Mouse (Mus musculus) CH12.LX (cell line): ENCODE measurements around the gene 1700088E04Rik. TPM values are rescaled to one million over a fixed set of nuclear protein-coding genes. Genes with fewer than 3 reads are reported as not detected.

Experiments
- DNase-seq: peaks from one replicate; pipeline ENCODE4 v3.0.0-alpha.2; 2013; ENCODE audit errors: extremely low read depth
- H3K27ac ChIP-seq: 2 replicates; pipeline ENCODE4 v1.5.1; 2012; ENCODE audit warnings: low read depth, mild to moderate bottlenecking, control low read depth, moderate library complexity; ENCODE audit not compliant: insufficient read depth
- H3K27me3 ChIP-seq: replicated peaks from 2 replicates; pipeline ENCODE3; 2012; ENCODE audit warnings: inconsistent platforms
- H3K36me3 ChIP-seq, 2 experiments: replicated peaks in 1 of 2; 2 replicates each; pipeline versions ENCODE3 to v1.6.1; 2012; ENCODE audit warnings: inconsistent platforms in 1 of 2, low read length in 1 of 2, mild to moderate bottlenecking in 1 of 2, mixed read lengths in 1 of 2, moderate library complexity in 1 of 2; ENCODE audit not compliant: control insufficient read depth in 1 of 2, insufficient read depth in 1 of 2
- H3K4me1 ChIP-seq, 2 experiments: 2 replicates each; pipeline ENCODE4 v1.6.1; 2012; ENCODE audit warnings: inconsistent platforms in 1 of 2, moderate library complexity in 1 of 2; ENCODE audit not compliant: insufficient read depth in 2 of 2, control insufficient read depth in 1 of 2
- H3K4me2 ChIP-seq: 2 replicates; pipeline ENCODE4 v1.6.1; 2012; ENCODE audit warnings: low read depth, mild to moderate bottlenecking, control low read depth; ENCODE audit not compliant: poor library complexity, insufficient read depth, severe bottlenecking
- H3K4me3 ChIP-seq, 3 experiments: fragments of 150-350 bp in 1 of 3; sonication (generic) in 1 of 3; replicated peaks in 1 of 3; 2 replicates each; pipeline versions ENCODE3 to v1.5.1; 2011 to 2012; ENCODE audit warnings: low read depth in 2 of 3, low read length in 2 of 3, mild to moderate bottlenecking in 2 of 3, moderate library complexity in 2 of 3, control low read depth in 1 of 3, improper control_type of control experiment in 1 of 3, inconsistent platforms in 1 of 3, mixed read lengths in 1 of 3; ENCODE audit not compliant: poor library complexity in 1 of 3
- H3K79me2 ChIP-seq: replicated peaks from 2 replicates; pipeline ENCODE4 v1.6.1; 2012; ENCODE audit warnings: mild to moderate bottlenecking, moderate library complexity; ENCODE audit not compliant: control insufficient read depth, poor library complexity, insufficient read depth, severe bottlenecking; ENCODE audit errors: extremely low read depth
- H3K9ac ChIP-seq: 2 replicates; pipeline ENCODE4 v1.6.1; 2012; ENCODE audit warnings: low read depth, mild to moderate bottlenecking, control low read depth, moderate library complexity; ENCODE audit not compliant: insufficient read depth
- H3K9me3 ChIP-seq: replicated peaks from 2 replicates; pipeline ENCODE3; 2012; ENCODE audit warnings: low read length, inconsistent platforms, mixed read lengths
- CHD2 ChIP-seq: IDR thresholded peaks from 2 replicates; pipeline ENCODE4 v1.6.1; 2011; ENCODE audit warnings: low read length, improper control_type of control experiment
- CTCF ChIP-seq, 2 experiments: IDR thresholded peaks in 1 of 2; conservative IDR thresholded peaks in 1 of 2; 2 replicates each; pipeline ENCODE4 v1.5.1; 2011 to 2012; ENCODE audit warnings: low read depth in 2 of 2, low read length in 2 of 2, improper control_type of control experiment in 1 of 2, inconsistent platforms in 1 of 2, mild to moderate bottlenecking in 1 of 2, moderate library complexity in 1 of 2
- ETS1 ChIP-seq: conservative IDR thresholded peaks from 2 replicates; pipeline ENCODE4 v1.6.1; 2012; ENCODE audit warnings: low read depth, mild to moderate bottlenecking, inconsistent platforms, low read length, improper control_type of control experiment, moderate library complexity
- IRF4 ChIP-seq: IDR thresholded peaks from 2 replicates; pipeline ENCODE4 v1.6.1; 2014; ENCODE audit warnings: low read depth, mild to moderate bottlenecking, inconsistent platforms, low read length, improper control_type of control experiment
- JUN ChIP-seq: IDR thresholded peaks from 2 replicates; pipeline ENCODE4 v1.6.1; 2011; ENCODE audit warnings: low read depth, mild to moderate bottlenecking, low read length, improper control_type of control experiment, moderate library complexity; ENCODE audit not compliant: insufficient read depth
- JUND ChIP-seq: conservative IDR thresholded peaks from 2 replicates; pipeline ENCODE4 v1.6.1; 2011; ENCODE audit warnings: low read depth, low read length, improper control_type of control experiment
- MAFK ChIP-seq: IDR thresholded peaks from 2 replicates; pipeline ENCODE4 v1.6.1; 2011; ENCODE audit warnings: low read length, improper control_type of control experiment; ENCODE audit not compliant: insufficient replicate concordance
- MAX ChIP-seq: IDR thresholded peaks from 2 replicates; pipeline ENCODE4 v1.6.1; 2011; ENCODE audit warnings: low read length, improper control_type of control experiment
- MXI1 ChIP-seq: IDR thresholded peaks from 2 replicates; pipeline ENCODE4 v1.6.1; 2011; ENCODE audit warnings: mild to moderate bottlenecking, low read depth, low read length, improper control_type of control experiment
- NELFE ChIP-seq: IDR thresholded peaks from 2 replicates; pipeline ENCODE4 v1.6.1; 2011; ENCODE audit warnings: low read depth, low read length, improper control_type of control experiment
- NRF1 ChIP-seq: IDR thresholded peaks from 2 replicates; pipeline ENCODE4 v1.6.1; 2014; ENCODE audit warnings: low read depth, mild to moderate bottlenecking, inconsistent platforms, low read length, improper control_type of control experiment, moderate library complexity
- PAX5 ChIP-seq: IDR thresholded peaks from 2 replicates; pipeline ENCODE4 v1.6.1; 2012; ENCODE audit warnings: low read length, inconsistent platforms, mixed read lengths
- POLR2AphosphoS2 ChIP-seq: IDR thresholded peaks from 2 replicates; pipeline ENCODE4 v1.6.1; 2011; ENCODE audit warnings: low read depth, low read length, improper control_type of control experiment
- SIN3A ChIP-seq: IDR thresholded peaks from 2 replicates; pipeline ENCODE4 v1.6.1; 2012; ENCODE audit warnings: low read length, improper control_type of control experiment, inconsistent platforms
- TBP ChIP-seq: conservative IDR thresholded peaks from 2 replicates; pipeline ENCODE4 v1.6.1; 2011; ENCODE audit warnings: low read depth, low read length, improper control_type of control experiment
- TCF12 ChIP-seq: IDR thresholded peaks from 2 replicates; pipeline ENCODE4 v1.6.1; 2014; ENCODE audit warnings: low read depth, mild to moderate bottlenecking, inconsistent platforms, low read length, improper control_type of control experiment
- UBTF ChIP-seq: IDR thresholded peaks from 2 replicates; pipeline ENCODE4 v1.6.1; 2012; ENCODE audit warnings: low read depth, mild to moderate bottlenecking, inconsistent platforms, low read length, improper control_type of control experiment, moderate library complexity
- USF1 ChIP-seq: IDR thresholded peaks from 2 replicates; pipeline ENCODE4 v1.6.1; 2014; ENCODE audit warnings: low read depth, mild to moderate bottlenecking, inconsistent platforms, low read length, improper control_type of control experiment
- USF2 ChIP-seq: conservative IDR thresholded peaks from 2 replicates; pipeline ENCODE4 v1.6.1; 2011; ENCODE audit warnings: low read depth, low read length, improper control_type of control experiment
- ZC3H11A ChIP-seq: IDR thresholded peaks from 2 replicates; pipeline ENCODE4 v1.6.1; 2012; ENCODE audit warnings: low read depth, mild to moderate bottlenecking, inconsistent platforms, low read length, improper control_type of control experiment
- dilution Hi-C: fragments of 300-500 bp; cut with MboI; formaldehyde crosslinking; loops from 2 replicates; pipeline ENCODE4 v1.14.3; 2020; ENCODE audit warnings: low sequenced_read_pairs; ENCODE audit not compliant: extremely low pct_unique_long_range_greater_than_20kb, extremely low pct_ligation_motif_present
- in situ Hi-C: fragments of 300-500 bp; cut with MboI; formaldehyde crosslinking; loops from 3 replicates; pipeline ENCODE4 v1.14.3; 2019; ENCODE audit warnings: low sequenced_read_pairs, low pct_ligation_motif_present, low pct_unique_long_range_greater_than_20kb, mixed read lengths
- polyA plus RNA-seq: library from polyadenylated mRNA; unstranded; fragments of >175 nt; gene quantifications from 2 replicates; pipeline ENCODE4 v1.2.1, GENCODE M21; 2012; ENCODE audit warnings: low read depth; ENCODE audit not compliant: insufficient read length
- total RNA-seq, 2 experiments: library from RNA; depleted of rRNA; stranded (reverse); fragments of 300-350 nt in 1 of 2; fragments of >200 nt in 1 of 2; gene quantifications; 2 replicates each; pipeline ENCODE4 v1.2.3; 2012 to 2014

The 1700088E04Rik gene
- total and polyA plus RNA-seq, 3 experiments, result 1.0 to 4.2 (median 2.1) TPM

GRCm38 (mm10) chr15:79187819-79188218 lies 46.8 kb upstream of the 1700088E04Rik start:
- no peak overlapping the region for H3K9ac ChIP-seq
- peaks cover 4% of the 10 kb centered on the region for H3K9me3 ChIP-seq
- H3K4me3 ChIP-seq, result no peak overlapping the region
- H3K27ac ChIP-seq, result no peak overlapping the region
- H3K79me2 ChIP-seq, result no peaks in the 10 kb centered on the region
- no peak for TF ChIP-seq MXI1
- no peak for TF ChIP-seq CHD2
- TF ChIP-seq JUN, result no peak
- TF ChIP-seq MAFK, result no peak
- no peak for TF ChIP-seq USF1
- no peaks in the 10 kb centered on the region for H3K36me3 ChIP-seq
- H3K4me1 ChIP-seq, result no peaks in the 10 kb centered on the region
- no peak for DNase-seq
- peaks cover 19% of the 10 kb centered on the region for H3K27me3 ChIP-seq
- in situ Hi-C loops (no loop called here), dilution Hi-C loops (no loop called here)
- no peak overlapping the region for H3K4me2 ChIP-seq

- H3K4me3 ChIP-seq, result no peak overlapping the region
- dilution Hi-C loops (no loop called here), in situ Hi-C loops (no loop called here)
- H3K27ac ChIP-seq, result no peak overlapping the region
- H3K9me3 ChIP-seq, result no peaks in the 10 kb centered on the region
- H3K79me2 ChIP-seq, result no peaks in the 10 kb centered on the region
- H3K36me3 ChIP-seq, result no peaks in the 10 kb centered on the region
- H3K9ac ChIP-seq, result no peak overlapping the region
- H3K27me3 ChIP-seq, result peaks cover 39% of the 10 kb centered on the region
- H3K4me1 ChIP-seq, result no peaks in the 10 kb centered on the region
- no peak for DNase-seq
- no peak overlapping the region for H3K4me2 ChIP-seq
- TF ChIP-seq MXI1, result no peak
- no peak for TF ChIP-seq CHD2
- TF ChIP-seq NRF1, result no peak
- no peak for TF ChIP-seq UBTF
- no peak for TF ChIP-seq JUND
- no peak for TF ChIP-seq PAX5
- TF ChIP-seq USF2, result no peak
- no peak for TF ChIP-seq IRF4
- TF ChIP-seq TBP, result no peak
- TF ChIP-seq ZC3H11A, result no peak
- no peak for TF ChIP-seq USF1
- no peak for TF ChIP-seq TCF12
- no peak for TF ChIP-seq POLR2AphosphoS2
- no peak for TF ChIP-seq CTCF (conservative IDR thresholded peaks at IDR 0.05 in 1 of 2, IDR thresholded peaks at IDR 0.05 in 1 of 2; ENCODE audit: low read depth in 2 of 2, low read length in 2 of 2)
- TF ChIP-seq JUN, result no peak
- TF ChIP-seq NELFE, result no peak
- no peak for TF ChIP-seq ETS1
- TF ChIP-seq SIN3A, result no peak
- no peak for TF ChIP-seq MAX
Measured at GRCm38 (mm10) chr15:79185213-79185612, 44.2 kb upstream of the 1700088E04Rik start.
